Mouse (Mus musculus) gonadal fat pad, adult 2 months (tissue): ENCODE data around the gene Ankrd65. TPM values are rescaled to one million over a fixed set of nuclear protein-coding genes. Genes with fewer than 3 reads are reported as not detected.
"Not testable (repeated sequence)": the region's sequence is repeated elsewhere in the genome, so short reads cannot be mapped to it uniquely, and the experiment has no call there.

Source experiments
- DNase-seq: peaks from one replicate; pipeline ENCODE4 v3.0.0-alpha.2; 2012; ENCODE audit warnings: low read depth
- polyA plus RNA-seq: library from polyadenylated mRNA; depleted of rRNA; stranded (reverse); fragments of >200 nt; gene quantifications from 2 replicates; pipeline ENCODE4 v1.2.3, GENCODE M21; 2012; rRNA removed

Gene Ankrd65
- polyA plus RNA-seq, result 1.9 and 2.6 TPM in 2 replicates

- DNase-seq, result no peak
Observed at GRCm38 (mm10) chr4:155790021-155790489, at the start of gene Ankrd65. Gene Ankrd65 (plus strand): TSS chr4:155790439.

GRCm38 (mm10) chr4:155740681-155741080, 49.6 kb upstream of the Ankrd65 start:
- DNase-seq, result not testable (repeated sequence)

- DNase-seq, result no peak
Observed at GRCm38 (mm10) chr4:155742684-155743083, 47.6 kb upstream of the Ankrd65 start.

GRCm38 (mm10) chr4:155744474-155744873, 45.8 kb upstream of the Ankrd65 start:
- DNase-seq, result no peak

- no peak for DNase-seq
Observed at GRCm38 (mm10) chr4:155745136-155745535, 45.1 kb upstream of the Ankrd65 start.

- no peak for DNase-seq
Observed at GRCm38 (mm10) chr4:155746036-155746548, 44.1 kb upstream of the Ankrd65 start.

- DNase-seq, result no peak
Observed at GRCm38 (mm10) chr4:155746575-155747490, 43.4 kb upstream of the Ankrd65 start.

GRCm38 (mm10) chr4:155757011-155757410, 33.2 kb upstream of the Ankrd65 start:
- no peak for DNase-seq

- DNase-seq, result no peak
Observed at GRCm38 (mm10) chr4:155759862-155760612, 30.2 kb upstream of the Ankrd65 start.

- DNase-seq, result peak; percentile 78
Observed at GRCm38 (mm10) chr4:155760613-155761355, 29.5 kb upstream of the Ankrd65 start, which contains the start of gene Atad3a. Gene Atad3a (minus strand): TSS chr4:155761093.

- DNase-seq, result no peak
Observed at GRCm38 (mm10) chr4:155761356-155762099, 28.7 kb upstream of the Ankrd65 start.

GRCm38 (mm10) chr4:155762357-155762756, 27.9 kb upstream of the Ankrd65 start:
- DNase-seq, result no peak

GRCm38 (mm10) chr4:155769496-155769879, 20.8 kb upstream of the Ankrd65 start:
- DNase-seq, result no peak

- DNase-seq, result no peak
Observed at GRCm38 (mm10) chr4:155769880-155770512, 20.2 kb upstream of the Ankrd65 start.

- no peak for DNase-seq
Observed at GRCm38 (mm10) chr4:155770626-155771025, 19.6 kb upstream of the Ankrd65 start.

- no peak for DNase-seq
Observed at GRCm38 (mm10) chr4:155771706-155772105, 18.5 kb upstream of the Ankrd65 start.

- no peak for DNase-seq
Observed at GRCm38 (mm10) chr4:155772786-155773185, 17.5 kb upstream of the Ankrd65 start.

- no peak for DNase-seq
Observed at GRCm38 (mm10) chr4:155773335-155774078, 16.7 kb upstream of the Ankrd65 start.

GRCm38 (mm10) chr4:155774280-155774754, 15.9 kb upstream of the Ankrd65 start, which contains the start of gene Vwa1:
Gene Vwa1 (minus strand): TSS chr4:155774698.
- DNase-seq, result no peak
